Mouse (Mus musculus) small intestine, adult 2 months (tissue): ENCODE measurements around the gene Eif3j1. TPM values are rescaled to one million over a fixed set of nuclear protein-coding genes. Genes with fewer than 3 reads are reported as not detected.
"Not testable (repeated sequence)": the region's sequence is repeated elsewhere in the genome, so short reads cannot be mapped to it uniquely, and the experiment has no call there.

Source experiments
- H3K27ac ChIP-seq: fragments of 200-500 bp; 2 replicates; pipeline ENCODE4 v1.5.1; 2012; ENCODE audit warnings: low read depth, low read length, control low read depth, inconsistent platforms; ENCODE audit not compliant: insufficient read depth
- H3K27me3 ChIP-seq: fragments of 200-500 bp; 2 replicates; pipeline ENCODE4 v1.6.1; 2012; ENCODE audit warnings: mild to moderate bottlenecking, moderate library complexity, low read length, inconsistent platforms; ENCODE audit not compliant: control insufficient read depth, insufficient read depth
- H3K36me3 ChIP-seq: fragments of 200-500 bp; 2 replicates; pipeline ENCODE4 v1.6.1; 2012; ENCODE audit warnings: mild to moderate bottlenecking, low read length, control low read depth, inconsistent platforms; ENCODE audit not compliant: control insufficient read depth, insufficient read depth
- H3K4me1 ChIP-seq: fragments of 200-500 bp; 2 replicates; pipeline ENCODE4 v1.6.1; 2012; ENCODE audit warnings: low read length, inconsistent platforms, mixed read lengths; ENCODE audit not compliant: control insufficient read depth, insufficient read depth, insufficient read length
- H3K4me3 ChIP-seq: fragments of 200-500 bp; 2 replicates; pipeline ENCODE4 v1.5.1; 2012; ENCODE audit warnings: low read depth, mild to moderate bottlenecking, control low read depth, inconsistent platforms, low read length, moderate library complexity
- CTCF ChIP-seq: fragments of 200-500 bp; IDR thresholded peaks from 2 replicates; pipeline ENCODE4 v1.5.1; 2012; ENCODE audit warnings: low read depth, mild to moderate bottlenecking, control low read depth, inconsistent platforms, low read length, moderate library complexity, mixed read lengths; ENCODE audit not compliant: insufficient replicate concordance, insufficient read length; ENCODE audit errors: extremely low read depth
- POLR2A ChIP-seq: fragments of 200-500 bp; IDR thresholded peaks from 2 replicates; pipeline ENCODE4 v1.6.1; 2012; ENCODE audit warnings: low read depth, mild to moderate bottlenecking, control low read depth, inconsistent platforms, low read length, moderate library complexity
- WGBS: fragments of 180-500 bp; shearing (Covaris S2); methylation state at CpG from one replicate; pipeline ENCODE4 v1.1.7; 2018; 5-methylcytosine and 5-hydroxymethylcytosine counted together
- polyA plus RNA-seq: library from polyadenylated mRNA; depleted of rRNA; stranded (reverse); fragments of >200 nt; gene quantifications from 2 replicates; pipeline ENCODE4 v1.2.3, GENCODE M21; 2012; rRNA removed

Gene Eif3j1
- polyA plus RNA-seq, 1 experiment, result 3.5 TPM

DNA sequence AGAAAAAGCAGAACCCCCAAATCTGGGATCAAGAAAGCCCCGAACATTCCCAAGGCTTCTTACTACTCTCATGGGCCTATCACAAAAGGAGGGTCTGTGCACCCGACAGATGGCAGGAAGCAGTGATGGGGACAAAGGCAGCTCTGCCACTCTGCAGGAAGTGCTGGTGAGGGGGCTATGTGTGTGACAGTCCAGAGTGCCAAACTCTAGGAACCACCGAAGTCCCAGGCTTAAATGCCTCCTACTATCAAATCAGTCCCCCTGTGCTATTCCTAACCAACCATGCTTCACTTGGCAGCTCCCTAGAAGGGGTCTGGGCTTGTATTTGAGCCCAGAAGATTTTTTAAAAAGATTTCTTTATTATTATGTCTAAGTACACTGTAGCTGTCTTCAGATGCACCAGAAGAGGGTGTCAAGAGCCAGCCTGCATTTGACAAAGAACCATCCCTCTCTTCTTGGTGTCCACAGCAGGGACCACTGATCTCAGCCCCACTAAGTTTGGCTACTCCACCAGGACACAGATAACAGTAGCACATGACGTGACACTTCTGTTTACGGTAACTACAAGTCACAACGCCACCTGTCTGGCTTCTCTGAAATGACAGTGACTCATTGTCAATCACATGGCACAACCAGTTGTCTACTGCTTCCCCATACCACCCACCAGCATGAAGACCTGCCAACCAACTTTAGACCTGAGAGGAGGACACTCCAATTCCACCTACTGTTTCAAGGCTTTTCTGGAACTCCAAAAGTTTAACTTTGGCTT lies 41.0 kb downstream of the Eif3j1 start:
- H3K36me3 ChIP-seq, result peaks cover 35% of the 10 kb centered on the region
- H3K27me3 ChIP-seq, result no peaks in the 10 kb centered on the region
- TF ChIP-seq CTCF, result no peak
- TF ChIP-seq POLR2A, result no peak
- no peak overlapping the region for H3K4me3 ChIP-seq
- 85% methylated on average over 6 of the region's 6 CpGs for WGBS
- H3K27ac ChIP-seq, result no peak overlapping the region
- H3K4me1 ChIP-seq, result no peaks in the 10 kb centered on the region; the same call in 1 of the 2 replicates

DNA sequence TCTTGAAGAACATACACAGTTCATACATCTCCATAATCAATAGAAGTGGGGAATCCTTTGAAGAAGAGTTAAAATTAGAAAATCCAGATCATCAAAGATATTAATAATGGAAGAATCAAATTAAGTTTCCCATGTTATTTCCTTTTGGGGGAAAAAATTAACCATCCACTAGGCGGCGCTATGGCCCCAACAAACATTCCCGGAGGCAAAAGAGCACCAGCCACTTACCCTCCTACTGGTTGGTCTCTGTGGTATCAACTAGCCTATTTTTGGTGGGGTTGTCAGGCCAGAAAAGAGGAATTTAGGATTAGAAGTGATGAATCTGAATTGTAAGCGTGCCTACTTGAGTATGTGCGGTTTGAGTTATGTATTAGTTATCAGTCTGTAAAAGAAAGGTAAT lies 41.6 kb downstream of the Eif3j1 start:
- no peak overlapping the region for H3K27ac ChIP-seq
- TF ChIP-seq POLR2A (no peak), CTCF (peak; percentile 88; the same call in 1 of the 2 replicates)
- no peaks in the 10 kb centered on the region; the same call in 1 of the 2 replicates for H3K4me1 ChIP-seq
- no peaks in the 10 kb centered on the region for H3K27me3 ChIP-seq
- H3K36me3 ChIP-seq, result peaks cover 33% of the 10 kb centered on the region
- H3K4me3 ChIP-seq, result no peak overlapping the region
- 37% methylated on average over 5 of the region's 5 CpGs for WGBS

DNA sequence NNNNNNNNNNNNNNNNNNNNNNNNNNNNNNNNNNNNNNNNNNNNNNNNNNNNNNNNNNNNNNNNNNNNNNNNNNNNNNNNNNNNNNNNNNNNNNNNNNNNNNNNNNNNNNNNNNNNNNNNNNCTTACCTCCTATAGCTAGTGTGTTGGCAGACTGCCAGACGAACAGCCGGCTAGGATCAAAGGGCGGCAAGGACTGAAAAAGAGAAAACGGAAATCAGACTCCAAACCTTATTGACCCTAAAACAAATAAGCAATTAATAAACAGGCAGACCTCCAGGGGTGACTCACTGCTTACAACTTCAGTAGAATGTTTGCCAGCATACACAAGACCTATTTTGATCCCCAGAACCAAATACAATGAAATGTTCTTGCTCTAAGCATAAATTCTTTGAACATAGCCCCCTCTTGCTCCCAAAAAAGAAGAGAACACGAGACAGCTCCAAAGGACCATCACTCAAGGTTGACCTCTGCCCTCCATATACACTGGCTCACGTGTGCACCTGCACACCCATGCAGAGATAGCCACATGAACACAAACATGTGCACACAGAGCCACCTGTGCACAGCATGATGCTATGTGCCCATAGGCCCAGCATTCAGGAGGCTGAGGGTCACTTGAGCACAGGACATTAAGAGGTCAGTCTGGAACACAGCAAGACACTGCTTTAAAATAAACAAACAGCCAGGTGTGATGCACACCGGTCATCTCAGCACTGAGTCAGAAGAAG lies 53.5 kb downstream of the Eif3j1 start:
- H3K27me3 ChIP-seq, result no peaks in the 10 kb centered on the region
- no peak for TF ChIP-seq CTCF
- no peak for TF ChIP-seq POLR2A
- WGBS, result 18% methylated on average over 7 of the region's 7 CpGs
- H3K4me1 ChIP-seq, result peaks cover 4% of the 10 kb centered on the region; the same call in 1 of the 2 replicates
- H3K4me3 ChIP-seq, result no peak overlapping the region
- H3K27ac ChIP-seq, result no peak overlapping the region
- peaks cover 44% of the 10 kb centered on the region for H3K36me3 ChIP-seq

DNA sequence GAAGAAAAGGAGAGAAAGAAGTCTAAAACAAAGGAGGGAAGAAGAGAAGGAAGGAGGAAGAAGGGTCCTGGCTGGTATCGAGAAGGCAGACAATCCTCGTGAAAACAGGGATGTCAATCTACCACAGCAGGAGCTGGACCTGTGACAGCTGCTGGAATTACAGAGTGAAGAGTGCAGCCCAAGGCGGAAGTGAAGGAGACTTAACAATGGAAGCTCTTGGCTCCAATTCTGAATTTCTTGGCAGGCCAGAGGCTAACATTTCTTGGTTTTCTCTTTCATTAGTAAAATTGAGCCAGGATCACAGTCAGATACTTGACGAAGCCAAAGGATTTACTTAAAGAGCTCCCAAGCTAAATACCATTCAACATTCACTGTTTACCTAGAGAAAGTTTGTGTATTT lies 58.1 kb downstream of the Eif3j1 start:
- Histone ChIP-seq H3K36me3 (peaks cover 45% of the 10 kb centered on the region), H3K4me3 (no peak overlapping the region), H3K27me3 (no peaks in the 10 kb centered on the region), H3K4me1 (peaks cover 4% of the 10 kb centered on the region; the same call in 1 of the 2 replicates), H3K27ac (no peak overlapping the region)
- WGBS, result 62% methylated on average over 4 of the region's 4 CpGs
- TF ChIP-seq CTCF (no peak), POLR2A (no peak)

DNA sequence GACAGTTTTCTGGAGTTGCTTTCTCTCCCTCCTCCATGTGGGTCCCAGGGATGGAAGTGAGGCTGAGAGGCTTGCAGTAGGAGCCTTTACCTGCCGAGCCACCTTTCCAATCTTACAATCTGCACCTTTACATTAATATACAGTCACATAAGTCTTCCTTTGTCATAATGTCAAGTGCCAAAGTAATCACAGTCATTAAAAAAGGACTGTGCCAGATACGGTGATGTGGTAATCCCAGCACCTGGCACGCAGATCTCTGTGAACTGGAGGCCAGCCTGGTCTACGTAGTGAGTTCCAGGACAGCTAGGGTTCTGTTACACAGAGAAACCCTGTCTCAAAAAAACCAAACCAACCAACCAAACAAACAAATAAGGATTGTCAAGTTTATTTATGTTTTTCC lies 65.5 kb downstream of the Eif3j1 start:
- peaks cover 55% of the 10 kb centered on the region for H3K36me3 ChIP-seq
- WGBS, result 36% methylated on average over 4 of the region's 4 CpGs
- TF ChIP-seq POLR2A (no peak), CTCF (no peak)
- no peaks in the 10 kb centered on the region for H3K27me3 ChIP-seq
- H3K4me3 ChIP-seq, result no peak overlapping the region
- H3K27ac ChIP-seq, result no peak overlapping the region
- no peaks in the 10 kb centered on the region for H3K4me1 ChIP-seq

DNA sequence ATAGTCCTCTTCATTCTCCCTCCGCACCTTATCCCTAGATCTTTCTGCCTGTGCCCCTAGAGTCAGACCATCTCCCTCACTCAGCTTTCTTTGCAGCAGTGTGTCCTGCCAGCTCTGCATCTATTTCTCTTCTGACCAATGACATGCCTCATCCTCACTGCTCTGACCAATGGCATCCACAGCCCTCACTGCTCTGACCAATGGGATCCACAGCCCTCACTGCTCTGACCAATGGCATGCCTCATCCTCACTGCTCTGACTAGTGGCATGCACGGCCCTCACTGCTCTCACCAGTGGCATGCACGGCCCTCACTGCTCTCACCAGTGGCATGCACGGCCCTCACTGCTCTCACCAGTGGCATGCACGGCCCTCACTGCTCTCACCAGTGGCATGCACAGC lies 69.3 kb downstream of the Eif3j1 start:
- H3K27ac ChIP-seq, H3K4me1 ChIP-seq, H3K27me3 ChIP-seq, H3K4me3 ChIP-seq: not testable (repeated sequence)
- WGBS, result 87% methylated on average over 5 of the region's 5 CpGs
- peaks cover 53% of the 10 kb centered on the region for H3K36me3 ChIP-seq

DNA sequence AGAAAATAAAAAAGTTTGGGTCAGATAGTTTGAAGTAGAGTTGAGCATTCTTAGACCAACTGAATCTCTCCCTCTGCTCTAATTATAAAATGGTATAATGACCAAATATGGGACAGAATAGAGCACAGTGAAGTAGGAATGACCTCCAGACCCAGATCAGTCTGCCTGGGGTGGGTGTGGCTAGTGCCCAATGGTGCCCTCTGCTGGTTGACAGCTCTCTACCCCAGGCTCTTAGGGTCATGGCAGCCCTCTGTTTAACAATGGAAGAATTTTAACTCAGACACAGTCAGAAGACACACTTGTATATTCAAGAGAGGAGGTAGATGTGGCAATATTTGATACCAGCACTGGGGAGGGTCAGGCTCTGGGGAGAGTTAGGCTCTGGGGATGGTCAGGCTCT lies 73.7 kb downstream of the Eif3j1 start:
- H3K27me3 ChIP-seq, result no peaks in the 10 kb centered on the region
- H3K4me1 ChIP-seq, result no peaks in the 10 kb centered on the region
- TF ChIP-seq CTCF (peak; percentile 69; the same call in 1 of the 2 replicates), POLR2A (no peak)
- peaks cover 35% of the 10 kb centered on the region for H3K36me3 ChIP-seq
- H3K27ac ChIP-seq, result no peak overlapping the region
- no peak overlapping the region for H3K4me3 ChIP-seq

Other genes starting within 250 kb of the Eif3j1 start
- 1.2 and 1.4 TPM in 2 replicates for gene Frmd5, start 221.5 kb upstream of the Eif3j1 start, polyA plus RNA-seq
- 2.5 and 5.8 TPM in 2 replicates for gene Casc4, start 161.6 kb upstream of the Eif3j1 start, polyA plus RNA-seq
- 0.72 and 1.3 TPM in 2 replicates for gene Ctdspl2, start 72.5 kb upstream of the Eif3j1 start, polyA plus RNA-seq
- not detected in 2 replicates for gene Mageb3, start 72.5 kb upstream of the Eif3j1 start, polyA plus RNA-seq
- 2.8 and 7.3 TPM in 2 replicates for gene Spg11, start 89.8 kb downstream of the Eif3j1 start, polyA plus RNA-seq
- gene B2m, start 119.1 kb downstream of the Eif3j1 start, polyA plus RNA-seq, result 286 and 1,325 TPM in 2 replicates
- gene Trim69, start 132.2 kb downstream of the Eif3j1 start, polyA plus RNA-seq, result 0.10 TPM in 1 of 2 replicates, not detected in the other
- gene Patl2, start 157.6 kb downstream of the Eif3j1 start, polyA plus RNA-seq, result not detected in 2 replicates
- not detected in 2 replicates for gene Terb2, start 157.7 kb downstream of the Eif3j1 start, polyA plus RNA-seq
- gene Sord, start 206.2 kb downstream of the Eif3j1 start, polyA plus RNA-seq, result 16.1 and 71.5 TPM in 2 replicates